Mouse (Mus musculus): ENCODE results near the gene Neurl1a. TPM values are rescaled to one million over a fixed set of nuclear protein-coding genes. Genes with fewer than 3 reads are reported as not detected.

The Neurl1a gene
- polyA plus RNA-seq, 1 experiment: 0.01 TPM

- Histone ChIP-seq H3K27me3 (ENCODE audit: control insufficient read depth) (no peaks in the 10 kb centered on the region), H3K9me3 (ENCODE audit: control insufficient read depth, low read length) (no peaks in the 10 kb centered on the region), H3K4me1 (ENCODE audit: control insufficient read depth) (no peaks in the 10 kb centered on the region), H3K36me3 (ENCODE audit: control insufficient read depth) (no peaks in the 10 kb centered on the region), H3K4me3 (replicated peaks) (no peak overlapping the region)
- no peak for TF ChIP-seq TAL1 (IDR thresholded peaks at IDR 0.05; ENCODE audit: low read length)
- TF ChIP-seq GATA1 (IDR thresholded peaks at IDR 0.05; ENCODE audit: low read length): no peak
Observed at GRCm38 (mm10) chr19:47230082-47230481, 51.5 kb downstream of the Neurl1a start.

- H3K4me1 ChIP-seq (ENCODE audit: control insufficient read depth): no peaks in the 10 kb centered on the region
- no peaks in the 10 kb centered on the region for H3K36me3 ChIP-seq (ENCODE audit: control insufficient read depth)
- TF ChIP-seq GATA1 (IDR thresholded peaks at IDR 0.05; ENCODE audit: low read length) (no peak), TAL1 (IDR thresholded peaks at IDR 0.05; ENCODE audit: low read length) (no peak)
- H3K27me3 ChIP-seq (ENCODE audit: control insufficient read depth): no peaks in the 10 kb centered on the region
- no peak overlapping the region for H3K4me3 ChIP-seq (replicated peaks)
- H3K9me3 ChIP-seq (ENCODE audit: control insufficient read depth, low read length): no peaks in the 10 kb centered on the region
Observed at GRCm38 (mm10) chr19:47230682-47231081, 52.1 kb downstream of the Neurl1a start.

GRCm38 (mm10) chr19:47231389-47231788, 52.8 kb downstream of the Neurl1a start:
- H3K4me3 ChIP-seq (replicated peaks): no peak overlapping the region
- H3K36me3 ChIP-seq (ENCODE audit: control insufficient read depth): no peaks in the 10 kb centered on the region
- no peaks in the 10 kb centered on the region for H3K4me1 ChIP-seq (ENCODE audit: control insufficient read depth)
- H3K27me3 ChIP-seq (ENCODE audit: control insufficient read depth): no peaks in the 10 kb centered on the region
- TF ChIP-seq GATA1 (IDR thresholded peaks at IDR 0.05; ENCODE audit: low read length): no peak
- no peak for TF ChIP-seq TAL1 (IDR thresholded peaks at IDR 0.05; ENCODE audit: low read length)
- H3K9me3 ChIP-seq (ENCODE audit: control insufficient read depth, low read length): no peaks in the 10 kb centered on the region

GRCm38 (mm10) chr19:47232077-47232865, 53.7 kb downstream of the Neurl1a start:
- no peaks in the 10 kb centered on the region for H3K9me3 ChIP-seq (ENCODE audit: control insufficient read depth, low read length)
- H3K36me3 ChIP-seq (ENCODE audit: control insufficient read depth): no peaks in the 10 kb centered on the region
- H3K4me1 ChIP-seq (ENCODE audit: control insufficient read depth): no peaks in the 10 kb centered on the region
- TF ChIP-seq TAL1 (IDR thresholded peaks at IDR 0.05; ENCODE audit: low read length) (no peak), GATA1 (IDR thresholded peaks at IDR 0.05; ENCODE audit: low read length) (no peak)
- H3K4me3 ChIP-seq (replicated peaks): no peak overlapping the region
- H3K27me3 ChIP-seq (ENCODE audit: control insufficient read depth): no peaks in the 10 kb centered on the region

- no peaks in the 10 kb centered on the region for H3K9me3 ChIP-seq (ENCODE audit: control insufficient read depth, low read length)
- TF ChIP-seq GATA1 (IDR thresholded peaks at IDR 0.05; ENCODE audit: low read length) (no peak), TAL1 (IDR thresholded peaks at IDR 0.05; ENCODE audit: low read length) (no peak)
- H3K36me3 ChIP-seq (ENCODE audit: control insufficient read depth): no peaks in the 10 kb centered on the region
- no peaks in the 10 kb centered on the region for H3K27me3 ChIP-seq (ENCODE audit: control insufficient read depth)
- no peak overlapping the region for H3K4me3 ChIP-seq (replicated peaks)
- H3K4me1 ChIP-seq (ENCODE audit: control insufficient read depth): no peaks in the 10 kb centered on the region
Observed at GRCm38 (mm10) chr19:47233087-47233486, 54.5 kb downstream of the Neurl1a start.

GRCm38 (mm10) chr19:47240076-47240475, 61.5 kb downstream of the Neurl1a start:
- no peak overlapping the region for H3K4me3 ChIP-seq (replicated peaks)

GRCm38 (mm10) chr19:47240957-47241356, 62.3 kb downstream of the Neurl1a start:
- Histone ChIP-seq H3K27me3 (ENCODE audit: control insufficient read depth) (peaks cover 8% of the 10 kb centered on the region), H3K9me3 (ENCODE audit: control insufficient read depth, low read length) (no peaks in the 10 kb centered on the region), H3K4me3 (replicated peaks) (no peak overlapping the region), H3K36me3 (ENCODE audit: control insufficient read depth) (no peaks in the 10 kb centered on the region), H3K4me1 (ENCODE audit: control insufficient read depth) (no peaks in the 10 kb centered on the region)
- no peak for TF ChIP-seq GATA1 (IDR thresholded peaks at IDR 0.05; ENCODE audit: low read length)
- TF ChIP-seq TAL1 (IDR thresholded peaks at IDR 0.05; ENCODE audit: low read length): no peak

More at GRCm38 (mm10) chr19:47240076-47240475, 61.5 kb downstream of the Neurl1a start:
- H3K9me3 ChIP-seq (ENCODE audit: control insufficient read depth, low read length): no peaks in the 10 kb centered on the region
- H3K4me1 ChIP-seq (ENCODE audit: control insufficient read depth): no peaks in the 10 kb centered on the region
- TF ChIP-seq TAL1 (IDR thresholded peaks at IDR 0.05; ENCODE audit: low read length) (no peak), GATA1 (IDR thresholded peaks at IDR 0.05; ENCODE audit: low read length) (no peak)
- H3K36me3 ChIP-seq (ENCODE audit: control insufficient read depth): no peaks in the 10 kb centered on the region
- H3K27me3 ChIP-seq (ENCODE audit: control insufficient read depth): peaks cover 8% of the 10 kb centered on the region

GRCm38 (mm10) chr19:47242227-47242626, 63.6 kb downstream of the Neurl1a start:
- no peaks in the 10 kb centered on the region for H3K36me3 ChIP-seq (ENCODE audit: control insufficient read depth)
- TF ChIP-seq TAL1 (IDR thresholded peaks at IDR 0.05; ENCODE audit: low read length): no peak
- no peak for TF ChIP-seq GATA1 (IDR thresholded peaks at IDR 0.05; ENCODE audit: low read length)
- no peak overlapping the region for H3K4me3 ChIP-seq (replicated peaks)
- H3K27me3 ChIP-seq (ENCODE audit: control insufficient read depth): peaks cover 8% of the 10 kb centered on the region
- no peaks in the 10 kb centered on the region for H3K4me1 ChIP-seq (ENCODE audit: control insufficient read depth)
- H3K9me3 ChIP-seq (ENCODE audit: control insufficient read depth, low read length): no peaks in the 10 kb centered on the region

- H3K4me1 ChIP-seq (ENCODE audit: control insufficient read depth): no peaks in the 10 kb centered on the region
- no peak overlapping the region for H3K4me3 ChIP-seq (replicated peaks)
- no peaks in the 10 kb centered on the region; the same call in 1 of the 2 replicates for H3K27me3 ChIP-seq (ENCODE audit: control insufficient read depth)
- TF ChIP-seq GATA1 (IDR thresholded peaks at IDR 0.05; ENCODE audit: low read length): no peak
- TF ChIP-seq TAL1 (IDR thresholded peaks at IDR 0.05; ENCODE audit: low read length): no peak
- H3K36me3 ChIP-seq (ENCODE audit: control insufficient read depth): no peaks in the 10 kb centered on the region
- no peaks in the 10 kb centered on the region for H3K9me3 ChIP-seq (ENCODE audit: control insufficient read depth, low read length)
Observed at GRCm38 (mm10) chr19:47245512-47245911, 66.9 kb downstream of the Neurl1a start.
